Mouse (Mus musculus): ENCODE data around the gene Olfr572. TPM values are rescaled to one million over a fixed set of nuclear protein-coding genes. Genes with fewer than 3 reads are reported as not detected.

Gene Olfr572
- total RNA-seq (2023): not detected

GRCm38 (mm10) chr7:102924109-102924508 lies at the start of gene Olfr572:
Olfr572 (plus strand) TSS chr7:102924409.

GRCm38 (mm10) chr7:102876822-102877221 lies 47.4 kb upstream of the Olfr572 start, which contains the start of gene Olfr568:
Olfr568 (plus strand) TSS chr7:102877122.

GRCm38 (mm10) chr7:102890782-102891181 lies 33.4 kb upstream of the Olfr572 start, which contains the start of gene Olfr569:
Olfr569 (minus strand) TSS chr7:102890882.

GRCm38 (mm10) chr7:102917032-102917875 lies 7.0 kb upstream of the Olfr572 start, which contains the start of gene Olfr571:
Olfr571 (minus strand) TSS chr7:102917536.

GRCm38 (mm10) chr7:102942475-102942874 lies 18.3 kb downstream of the Olfr572 start, which contains the start of gene Olfr573-ps1:
Olfr573-ps1 (minus strand) TSS chr7:102942575.

GRCm38 (mm10) chr7:102948167-102948566 lies 24.0 kb downstream of the Olfr572 start, which contains the start of gene Olfr574:
Olfr574 (plus strand) TSS chr7:102948467.

GRCm38 (mm10) chr7:102958593-102958992 lies 34.4 kb downstream of the Olfr572 start, which contains the start of gene Olfr575:
Olfr575 (minus strand) TSS chr7:102958775.

GRCm38 (mm10) chr7:102962360-102962759 lies 38.2 kb downstream of the Olfr572 start, which contains the start of gene Olfr576:
Olfr576 (plus strand) TSS chr7:102962660.

GRCm38 (mm10) chr7:102975843-102976242 lies 51.6 kb downstream of the Olfr572 start, which contains the start of gene Olfr577:
Olfr577 (minus strand) TSS chr7:102975943.

Other genes starting within 250 kb of the Olfr572 start
- gene Trim68, start 237.1 kb upstream of the Olfr572 start, total RNA-seq (2023): 1 to 10 TPM; 1.0 to 2.8 TPM
- gene Olfr557, start 228.5 kb upstream of the Olfr572 start, total RNA-seq (2023): not detected
- not detected for gene Olfr558, start 222.2 kb upstream of the Olfr572 start, total RNA-seq (2023)
- gene Olfr33, start 205.3 kb upstream of the Olfr572 start, total RNA-seq (2023): not detected
- gene Olfr559, start 196.9 kb upstream of the Olfr572 start, total RNA-seq (2023): not detected
- gene Olfr560, start 165.0 kb upstream of the Olfr572 start, total RNA-seq (2023): not detected
- gene Olfr78, start 164.9 kb upstream of the Olfr572 start, total RNA-seq (2023): not detected
- not detected for gene Olfr561, start 153.2 kb upstream of the Olfr572 start, total RNA-seq (2023)
- gene Olfr564, start 120.9 kb upstream of the Olfr572 start, total RNA-seq (2023): not detected
- gene Olfr566, start 65.6 kb upstream of the Olfr572 start, total RNA-seq (2023): not detected
- not detected for gene Olfr568, start 47.3 kb upstream of the Olfr572 start, total RNA-seq (2023)
- not detected for gene Olfr569, start 33.5 kb upstream of the Olfr572 start, total RNA-seq (2023)
- not detected for gene Olfr570, start 29.8 kb upstream of the Olfr572 start, total RNA-seq (2023)
- gene Olfr571, start 6.9 kb upstream of the Olfr572 start, total RNA-seq (2023): not detected
- gene Olfr573-ps1, start 18.2 kb downstream of the Olfr572 start, total RNA-seq (2023): not detected
- gene Olfr574, start 24.1 kb downstream of the Olfr572 start, total RNA-seq (2023): not detected
- not detected for gene Olfr575, start 34.4 kb downstream of the Olfr572 start, total RNA-seq (2023)
- not detected for gene Olfr576, start 38.3 kb downstream of the Olfr572 start, total RNA-seq (2023)
- gene Olfr577, start 51.5 kb downstream of the Olfr572 start, total RNA-seq (2023): not detected
- gene Olfr578, start 64.9 kb downstream of the Olfr572 start, total RNA-seq (2023): not detected
- gene Olfr582, start 113.6 kb downstream of the Olfr572 start, total RNA-seq (2023): not detected
- gene Olfr583, start 126.9 kb downstream of the Olfr572 start, total RNA-seq (2023): not detected
- not detected for gene Olfr584, start 157.5 kb downstream of the Olfr572 start, total RNA-seq (2023)
- gene Olfr585, start 173.3 kb downstream of the Olfr572 start, total RNA-seq (2023): not detected
- gene Olfr586, start 201.2 kb downstream of the Olfr572 start, total RNA-seq (2023): not detected
- gene Olfr588-ps1, start 216.5 kb downstream of the Olfr572 start, total RNA-seq (2023): not detected
- gene Olfr589, start 231.9 kb downstream of the Olfr572 start, total RNA-seq (2023): not detected